23 mouse cellular contexts compared by ENCODE assay signal in genomic region chr10:93930236-93930824, GRCm38 (mm10).
"Had no signal": no experiment of that assay in that cellular context is flagged by ENCODE, and none has a peak within 500 bp of the region (broad histone marks: within the 10 kb centered on the region; RNA-seq: fewer than 3 reads in every experiment).

No protein-coding gene starts in this region.

- H3K4me3 ChIP-seq: layer of hippocampus, adult 2 months; limb, embryonic 10.5 days; limb, embryonic 13.5 days; liver, embryonic 12.5 days; liver, embryonic 15.5 days; midbrain, embryonic 10.5 days; midbrain, embryonic 13.5 days; myocyte; neural tube, embryonic 13.5 days had no signal

- H3K27ac ChIP-seq: kidney, postnatal 0 days; layer of hippocampus, adult 2 months; limb, embryonic 10.5 days; limb, embryonic 13.5 days; liver, embryonic 12.5 days; liver, embryonic 15.5 days; midbrain, embryonic 10.5 days; midbrain, embryonic 13.5 days; neural tube, embryonic 13.5 days had no signal

- ATAC-seq: intestine, postnatal 0 days; liver, embryonic 12.5 days; midbrain, embryonic 13.5 days; midbrain, embryonic 16.5 days had no signal

- DNase-seq: kidney, adult 2 months; kidney, postnatal 25 days; layer of hippocampus, adult 9-11 months; liver; lung, adult 2 months; lung, postnatal 14 days; lung, postnatal 4 days; right cerebral cortex, postnatal 14 days; right cerebral cortex, postnatal 4 days; thymus, adult 2 months; thymus, postnatal 14 days had no signal

- H3K36me3 ChIP-seq: limb, embryonic 10.5 days; limb, embryonic 13.5 days; liver, embryonic 12.5 days; liver, embryonic 15.5 days; midbrain, embryonic 10.5 days; midbrain, embryonic 13.5 days; neural tube, embryonic 13.5 days had no signal

- H3K4me2 ChIP-seq: limb, embryonic 13.5 days; liver, embryonic 12.5 days; liver, embryonic 15.5 days; midbrain, embryonic 13.5 days; neural tube, embryonic 13.5 days had no signal

- H3K4me1 ChIP-seq: liver, embryonic 12.5 days; liver, embryonic 15.5 days had no signal

- H3K9ac ChIP-seq: limb, embryonic 13.5 days; liver, embryonic 12.5 days; liver, embryonic 15.5 days; midbrain, embryonic 13.5 days; neural tube, embryonic 13.5 days had no signal

- H3K9me3 ChIP-seq: limb, embryonic 10.5 days; limb, embryonic 13.5 days; liver, embryonic 12.5 days; liver, embryonic 15.5 days; midbrain, embryonic 13.5 days had no signal

- H3K27me3 ChIP-seq: limb, embryonic 13.5 days; midbrain, embryonic 13.5 days; neural tube, embryonic 13.5 days had no signal
